Mouse (Mus musculus) liver, postnatal 0 days (tissue): ENCODE results near the gene B4galt4.

Experiments used
- CTCF ChIP-seq: sonication (generic); IDR thresholded peaks from 2 replicates; pipeline ENCODE4 v1.5.1; 2016; ENCODE audit warnings: antibody characterized with exemption, low read depth
- EP300 ChIP-seq: IDR thresholded peaks from 2 replicates; pipeline ENCODE4 v1.6.1; 2016; ENCODE audit warnings: antibody characterized with exemption, low read depth, mild to moderate bottlenecking

GRCm38 (mm10) chr16:38724974-38725373, 17.1 kb upstream of the B4galt4 start:
- no peak for TF ChIP-seq CTCF
- no peak for TF ChIP-seq EP300
